13 mouse cellular contexts compared by ENCODE assay signal in the genomic region with DNA sequence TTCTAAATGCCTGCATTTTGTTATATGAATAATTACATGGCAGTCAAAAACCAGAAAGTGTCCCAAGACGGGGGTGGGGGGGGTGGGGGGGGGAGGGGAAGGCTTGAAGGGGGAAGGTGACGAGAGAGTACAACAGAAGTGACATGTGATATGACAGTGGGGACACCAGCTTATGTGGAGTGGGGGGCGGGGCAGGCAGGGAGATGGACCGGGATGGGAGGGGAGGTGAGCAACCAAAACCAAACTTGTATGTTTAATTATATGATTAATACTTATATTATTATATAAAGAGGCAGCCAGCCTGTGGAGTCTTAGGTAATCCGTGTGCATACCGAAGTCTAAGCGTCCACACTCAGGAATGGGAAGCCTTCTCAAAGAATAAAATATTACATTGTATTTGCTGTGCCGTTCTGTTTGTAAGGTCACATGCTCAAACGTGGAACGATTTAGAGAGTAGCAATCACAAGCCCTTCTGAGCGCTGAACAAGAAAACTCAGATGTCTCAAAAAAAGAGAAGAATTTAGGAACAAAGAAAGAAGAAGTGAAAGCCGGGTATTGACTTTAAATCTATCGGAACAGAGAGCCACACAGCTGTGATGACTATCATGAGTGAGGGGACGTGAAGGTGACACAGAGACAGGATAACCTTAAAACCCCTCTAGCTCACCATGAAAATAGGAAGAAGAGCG.
"Had no signal": no experiment of that assay in that cellular context is flagged by ENCODE, and none has a peak within 500 bp of the region (broad histone marks: within the 10 kb centered on the region; RNA-seq: fewer than 3 reads in every experiment).

No protein-coding gene starts in this region.

- H3K36me3 ChIP-seq: kidney, embryonic 15.5 days; limb, embryonic 13.5 days; liver, embryonic 13.5 days; midbrain, embryonic 12.5 days; neural tube, embryonic 15.5 days had no signal

- ATAC-seq: intestine, embryonic 16.5 days had no signal

- H3K4me2 ChIP-seq: kidney, embryonic 15.5 days; limb, embryonic 13.5 days; liver, embryonic 13.5 days; midbrain, embryonic 12.5 days; neural tube, embryonic 15.5 days had no signal

- H3K4me1 ChIP-seq: neural tube, embryonic 15.5 days had no signal

- H3K4me3 ChIP-seq: kidney, embryonic 15.5 days; limb, embryonic 13.5 days; liver, embryonic 13.5 days; midbrain, embryonic 12.5 days; myocyte; neural tube, embryonic 15.5 days had no signal

- H3K9me3 ChIP-seq: kidney, embryonic 15.5 days; limb, embryonic 13.5 days; liver, embryonic 13.5 days; midbrain, embryonic 12.5 days; neural tube, embryonic 15.5 days had no signal

- H3K9ac ChIP-seq: kidney, embryonic 15.5 days; limb, embryonic 13.5 days; liver, embryonic 13.5 days; midbrain, embryonic 12.5 days; neural tube, embryonic 15.5 days had no signal

- DNase-seq: kidney, adult 2 months; kidney, postnatal 14 days; left cerebral cortex, postnatal 4 days; liver, embryonic 13.5 days; lung, adult 18-20 months; lung, postnatal 4 days; thymus, postnatal 25 days had no signal

- H3K27me3 ChIP-seq: kidney, embryonic 15.5 days; limb, embryonic 13.5 days; liver, embryonic 13.5 days; midbrain, embryonic 12.5 days; neural tube, embryonic 15.5 days had no signal

- H3K27ac ChIP-seq: kidney, embryonic 15.5 days; limb, embryonic 13.5 days; liver, embryonic 13.5 days; midbrain, embryonic 12.5 days; neural tube, embryonic 15.5 days had no signal
